Mouse (Mus musculus) ovary, postnatal 36 days (tissue): Measurements from ENCODE around the gene Wwox.

Experiments used
- DNase-seq: peaks from one replicate; pipeline ENCODE4 v3.0.0; 2022; ENCODE audit warnings: low spot score, mixed read lengths

Gene Wwox

GRCm38 (mm10) chr8:114468526-114469207 is 29.2 kb downstream of the Wwox start:
- no peak for DNase-seq

GRCm38 (mm10) chr8:114469208-114469590 is 29.7 kb downstream of the Wwox start:
- DNase-seq = no peak

GRCm38 (mm10) chr8:114473546-114473945 is 34.1 kb downstream of the Wwox start:
- DNase-seq = no peak

GRCm38 (mm10) chr8:114476919-114477318 is 37.5 kb downstream of the Wwox start:
- DNase-seq = no peak

GRCm38 (mm10) chr8:114477790-114478189 is 38.3 kb downstream of the Wwox start:
- no peak for DNase-seq

GRCm38 (mm10) chr8:114479749-114480148 is 40.3 kb downstream of the Wwox start:
- no peak for DNase-seq

GRCm38 (mm10) chr8:114491662-114492160 is 52.3 kb downstream of the Wwox start:
- no peak for DNase-seq

- DNase-seq = no peak
Observed at GRCm38 (mm10) chr8:114499448-114500144, 60.1 kb downstream of the Wwox start.

GRCm38 (mm10) chr8:114501906-114502305 is 62.5 kb downstream of the Wwox start:
- no peak for DNase-seq

- DNase-seq = no peak
Observed at GRCm38 (mm10) chr8:114503196-114503595, 63.7 kb downstream of the Wwox start.

GRCm38 (mm10) chr8:114504889-114505288 is 65.4 kb downstream of the Wwox start:
- no peak for DNase-seq

- no peak for DNase-seq
Observed at GRCm38 (mm10) chr8:114505351-114506347, 66.2 kb downstream of the Wwox start.

- no peak for DNase-seq
Observed at GRCm38 (mm10) chr8:114507404-114507803, 67.9 kb downstream of the Wwox start.

GRCm38 (mm10) chr8:114510226-114510625 is 70.8 kb downstream of the Wwox start:
- DNase-seq = no peak

- no peak for DNase-seq
Observed at GRCm38 (mm10) chr8:114512075-114512935, 72.8 kb downstream of the Wwox start.

GRCm38 (mm10) chr8:114514692-114515091 is 75.2 kb downstream of the Wwox start:
- no peak for DNase-seq

GRCm38 (mm10) chr8:114523061-114523460 is 83.6 kb downstream of the Wwox start:
- no peak for DNase-seq

GRCm38 (mm10) chr8:114526626-114527267 is 87.3 kb downstream of the Wwox start:
- DNase-seq = no peak

GRCm38 (mm10) chr8:114527648-114528221 is 88.3 kb downstream of the Wwox start:
- no peak for DNase-seq

- no peak for DNase-seq
Observed at GRCm38 (mm10) chr8:114529581-114529980, 90.1 kb downstream of the Wwox start.
